Mouse (Mus musculus) ES-Bruce4 (cell line): Measurements from ENCODE around the gene Aip. TPM values are rescaled to one million over a fixed set of nuclear protein-coding genes. Genes with fewer than 3 reads are reported as not detected.

Experiments used
- H3K27ac ChIP-seq: 2 replicates; pipeline ENCODE4 v1.5.1; 2012; ENCODE audit warnings: low read length, inconsistent platforms; ENCODE audit not compliant: insufficient read depth
- H3K27me3 ChIP-seq: 2 replicates; pipeline ENCODE4 v1.6.1; 2012; ENCODE audit warnings: mild to moderate bottlenecking, low read length, inconsistent platforms; ENCODE audit not compliant: control insufficient read depth, poor library complexity, insufficient read depth, severe bottlenecking
- H3K36me3 ChIP-seq: 2 replicates; pipeline ENCODE4 v1.6.1; 2012; ENCODE audit warnings: inconsistent platforms, mild to moderate bottlenecking, low read length, moderate library complexity; ENCODE audit not compliant: control insufficient read depth, poor library complexity, insufficient read depth, severe bottlenecking
- H3K4me1 ChIP-seq: one replicate; pipeline ENCODE4 v1.8.1; 2011; ENCODE audit warnings: low read length; ENCODE audit not compliant: control insufficient read depth, insufficient read depth
- H3K4me3 ChIP-seq: 2 replicates; pipeline ENCODE4 v1.5.1; 2011; ENCODE audit warnings: low read depth, mild to moderate bottlenecking, low read length
- H3K9ac ChIP-seq: 2 replicates; pipeline ENCODE4 v1.6.1; 2012; ENCODE audit warnings: low read depth, mild to moderate bottlenecking, inconsistent platforms; ENCODE audit not compliant: poor library complexity, severe bottlenecking
- H3K9me3 ChIP-seq: replicated peaks from 2 replicates; pipeline ENCODE4 v1.6.1; 2012; ENCODE audit warnings: mild to moderate bottlenecking, low read length, inconsistent platforms; ENCODE audit not compliant: control insufficient read depth, poor library complexity, insufficient read depth, severe bottlenecking
- CTCF ChIP-seq: IDR thresholded peaks from one replicate; pipeline ENCODE4 v1.8.1; 2011; ENCODE audit warnings: low read depth, low read length
- EP300 ChIP-seq: IDR thresholded peaks from 2 replicates; pipeline ENCODE4 v1.6.1; 2011; ENCODE audit warnings: low read depth, low read length; ENCODE audit not compliant: insufficient read depth
- POLR2A ChIP-seq: IDR thresholded peaks from one replicate; pipeline ENCODE4 v1.8.1; 2011; ENCODE audit warnings: low read length; ENCODE audit not compliant: insufficient read depth
- polyA plus RNA-seq: library from polyadenylated mRNA; stranded (reverse); fragments of >200 nt; gene quantifications from 2 replicates; pipeline ENCODE4 v1.2.4, GENCODE M21; 2011; ENCODE audit warnings: low read depth; ENCODE audit not compliant: missing spikeins, insufficient read depth, insufficient read length

Gene Aip
- polyA plus RNA-seq, 1 experiment: 43.8 TPM

DNA sequence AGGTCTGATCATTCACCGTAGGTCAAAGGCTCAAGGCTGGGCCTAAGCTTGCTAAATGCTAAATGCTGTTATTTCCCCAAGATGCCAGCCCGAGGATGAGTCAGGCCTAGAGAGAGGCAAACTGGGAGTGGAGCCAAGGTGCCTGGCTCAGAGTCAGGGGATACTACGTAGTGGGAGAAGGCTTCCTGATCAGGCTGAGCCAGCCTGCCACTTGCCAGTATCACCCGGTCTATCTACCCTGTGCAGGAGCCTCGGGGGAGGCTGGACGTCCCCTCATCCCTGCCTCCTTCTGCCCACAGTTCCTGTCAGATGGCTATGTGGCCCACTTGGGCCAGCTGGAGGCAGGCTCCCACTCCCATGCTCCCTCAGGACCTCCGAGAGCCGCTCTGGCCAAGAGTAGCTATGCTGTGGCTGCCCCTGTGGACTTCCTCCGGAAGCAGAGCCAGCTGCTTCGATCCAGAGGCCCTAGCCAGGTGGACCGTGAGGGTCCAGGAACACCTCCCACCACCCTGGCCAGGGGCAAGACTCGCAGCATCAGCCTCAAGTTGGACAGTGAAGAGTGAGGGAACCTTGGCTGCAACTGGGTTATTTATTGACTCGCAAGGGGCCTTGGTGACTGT, 12.4 kb downstream of the Aip start:
- H3K27me3 ChIP-seq: no peaks in the 10 kb centered on the region
- H3K27ac ChIP-seq: no peak overlapping the region
- no peak for TF ChIP-seq EP300
- no peak for TF ChIP-seq CTCF
- TF ChIP-seq POLR2A: no peak
- no peaks in the 10 kb centered on the region for H3K9me3 ChIP-seq
- no peaks in the 10 kb centered on the region for H3K4me1 ChIP-seq
- no peak overlapping the region for H3K4me3 ChIP-seq
- H3K36me3 ChIP-seq: no peaks in the 10 kb centered on the region
- H3K9ac ChIP-seq: no peak overlapping the region

DNA sequence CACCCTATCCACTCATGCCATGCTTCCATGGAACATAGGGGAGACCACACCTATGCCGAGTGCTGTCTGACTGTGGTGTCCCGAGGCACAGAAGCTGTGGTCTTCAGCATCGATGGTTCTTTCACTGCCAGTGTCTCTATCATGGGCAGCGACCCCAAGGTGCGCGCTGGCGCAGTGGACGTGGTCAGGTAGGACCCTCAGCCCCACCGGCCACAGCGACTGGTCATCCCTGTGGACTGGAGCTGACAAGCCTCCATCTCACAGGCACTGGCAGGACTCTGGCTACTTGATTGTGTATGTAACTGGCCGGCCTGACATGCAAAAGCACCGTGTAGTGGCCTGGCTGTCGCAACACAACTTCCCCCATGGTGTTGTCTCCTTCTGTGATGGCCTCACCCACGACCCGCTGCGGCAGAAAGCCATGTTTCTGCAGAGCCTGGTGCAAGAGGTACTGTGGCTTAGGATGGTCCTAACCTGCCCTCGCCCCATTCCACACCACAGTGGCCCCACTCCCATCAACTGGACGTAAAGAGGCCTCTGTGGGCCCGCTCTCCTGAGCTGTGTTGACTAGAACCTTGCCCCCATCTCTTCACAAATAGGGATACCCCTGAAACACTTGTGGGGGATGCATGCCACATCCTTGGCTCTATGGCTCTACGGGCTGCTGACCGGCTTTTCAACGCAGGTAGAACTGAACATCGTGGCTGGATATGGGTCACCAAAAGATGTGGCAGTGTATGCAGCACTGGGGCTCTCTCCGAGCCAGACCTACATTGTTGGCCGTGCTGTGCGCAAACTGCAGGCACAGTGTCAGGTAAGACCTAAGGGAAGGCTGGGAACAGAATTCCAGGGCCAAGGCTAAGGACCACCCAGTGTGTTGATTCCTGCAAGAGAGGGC, 13.3 kb downstream of the Aip start:
- Histone ChIP-seq H3K9ac (no peak overlapping the region), H3K27me3 (no peaks in the 10 kb centered on the region), H3K9me3 (no peaks in the 10 kb centered on the region), H3K27ac (no peak overlapping the region), H3K4me1 (no peaks in the 10 kb centered on the region), H3K36me3 (no peaks in the 10 kb centered on the region), H3K4me3 (no peak overlapping the region)
- no peak for TF ChIP-seq POLR2A
- no peak for TF ChIP-seq EP300
- TF ChIP-seq CTCF: no peak

DNA sequence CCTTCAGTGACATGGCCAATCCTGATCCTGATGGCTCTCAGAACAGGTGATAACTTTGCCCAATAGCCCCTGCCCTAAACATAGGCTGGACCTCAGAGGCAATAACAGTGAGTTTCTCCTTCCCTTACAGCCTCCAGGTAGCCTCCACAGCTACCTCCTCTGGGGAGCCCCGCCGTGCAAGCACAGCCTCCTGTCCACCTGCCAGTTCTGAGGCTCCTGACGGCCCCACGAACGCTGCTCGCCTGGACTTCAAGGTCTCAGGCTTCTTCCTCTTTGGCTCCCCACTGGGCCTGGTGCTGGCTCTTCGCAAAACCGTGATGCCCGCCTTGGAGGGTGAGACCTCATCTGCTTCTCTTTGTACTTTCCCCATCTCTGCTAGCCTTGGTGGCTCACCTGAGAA, 17.1 kb downstream of the Aip start:
- Histone ChIP-seq H3K27ac (no peak overlapping the region), H3K9ac (no peak overlapping the region), H3K4me1 (no peaks in the 10 kb centered on the region), H3K9me3 (no peaks in the 10 kb centered on the region), H3K27me3 (no peaks in the 10 kb centered on the region), H3K4me3 (no peak overlapping the region), H3K36me3 (no peaks in the 10 kb centered on the region)
- TF ChIP-seq POLR2A (no peak), EP300 (no peak), CTCF (no peak)

DNA sequence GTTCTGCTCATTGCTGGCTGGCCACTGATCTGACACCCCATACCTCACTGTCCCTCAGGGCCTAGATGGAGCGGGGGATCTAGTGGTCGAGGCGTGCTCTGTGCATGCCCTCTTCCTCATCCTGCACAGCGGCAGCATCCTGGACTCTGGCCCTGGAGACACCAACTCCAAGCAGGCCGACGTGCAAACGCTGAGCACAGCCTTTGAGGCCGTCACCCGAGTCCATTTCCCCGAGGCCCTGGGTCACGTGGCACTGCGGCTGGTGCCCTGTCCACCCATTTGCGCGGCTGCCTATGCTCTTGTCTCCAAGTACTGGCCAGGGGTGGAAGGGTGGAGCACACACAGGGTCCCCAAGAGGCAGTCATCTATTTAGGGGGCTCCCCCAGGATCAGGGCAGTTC, 19.0 kb downstream of the Aip start:
- H3K27ac ChIP-seq: no peak overlapping the region
- no peak overlapping the region for H3K4me3 ChIP-seq
- no peaks in the 10 kb centered on the region for H3K4me1 ChIP-seq
- no peaks in the 10 kb centered on the region for H3K27me3 ChIP-seq
- H3K9me3 ChIP-seq: no peaks in the 10 kb centered on the region
- H3K36me3 ChIP-seq: no peaks in the 10 kb centered on the region
- TF ChIP-seq CTCF: no peak
- no peak overlapping the region for H3K9ac ChIP-seq

DNA sequence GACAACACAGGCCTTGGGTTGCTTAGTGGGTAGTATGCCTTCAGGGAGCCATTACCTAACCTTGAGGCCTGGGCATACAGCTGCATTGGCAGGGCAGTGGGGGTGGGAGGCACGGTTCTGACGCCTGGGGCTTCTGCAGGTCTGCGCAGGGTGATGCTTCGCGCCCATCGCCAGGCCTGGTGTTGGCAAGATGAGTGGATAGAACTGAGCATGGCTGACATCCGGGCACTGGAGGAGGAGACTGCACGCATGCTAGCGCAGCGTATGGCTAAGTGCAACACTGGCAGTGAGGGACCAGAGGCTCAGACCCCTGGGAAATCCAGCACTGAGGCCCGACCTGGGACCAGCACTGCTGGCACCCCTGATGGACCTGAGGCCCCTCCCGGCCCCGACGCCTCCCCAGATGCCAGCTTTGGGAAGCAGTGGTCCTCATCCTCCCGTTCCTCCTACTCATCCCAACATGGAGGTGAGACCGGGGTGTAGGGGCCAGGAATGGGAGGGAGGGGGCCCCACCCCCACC, 20.9 kb downstream of the Aip start:
- H3K4me3 ChIP-seq: no peak overlapping the region
- no peaks in the 10 kb centered on the region for H3K9me3 ChIP-seq
- no peak for TF ChIP-seq EP300
- no peak for TF ChIP-seq CTCF
- no peak for TF ChIP-seq POLR2A
- no peak overlapping the region for H3K9ac ChIP-seq
- no peaks in the 10 kb centered on the region for H3K27me3 ChIP-seq
- H3K36me3 ChIP-seq: no peaks in the 10 kb centered on the region
- no peak overlapping the region for H3K27ac ChIP-seq
- H3K4me1 ChIP-seq: no peaks in the 10 kb centered on the region

- H3K27me3 ChIP-seq: no peaks in the 10 kb centered on the region
- TF ChIP-seq EP300 (no peak), POLR2A (no peak), CTCF (no peak)
- no peak overlapping the region for H3K9ac ChIP-seq
- H3K4me3 ChIP-seq: no peak overlapping the region
- H3K9me3 ChIP-seq: no peaks in the 10 kb centered on the region
- H3K27ac ChIP-seq: no peak overlapping the region
- no peaks in the 10 kb centered on the region for H3K36me3 ChIP-seq
- H3K4me1 ChIP-seq: no peaks in the 10 kb centered on the region
These were observed 21.9 kb downstream of the Aip start for GRCm38 (mm10) chr19:4103792-4104191.
